Comparison of ENCODE assay signal across 9 mouse cellular contexts in genomic region chr4:152072121-152072601, GRCm38 (mm10). TPM values are rescaled to one million over a fixed set of nuclear protein-coding genes. Genes with fewer than 3 reads are reported as not detected.
DNase-seq lines count a peak whose midpoint lies in the region; ATAC-seq and TF ChIP-seq lines count a peak whose summit lies in the region.
"Had no signal": no experiment of that assay in that cellular context is flagged by ENCODE, and none has a peak within 500 bp of the region (broad histone marks: within the 10 kb centered on the region; RNA-seq: fewer than 3 reads in every experiment).

TSS of gene Plekhg5 (plus strand) at chr4:152072498.

- H3K36me3 ChIP-seq in kidney, adult 2 months (ENCODE audit: control insufficient read depth, insufficient read depth, low read length) = no peaks in the 10 kb centered on the region
- H3K36me3 ChIP-seq in hindbrain, embryonic 16.5 days (ENCODE audit: control insufficient read depth, insufficient read depth, low read length) = no peaks in the 10 kb centered on the region
- H3K36me3 ChIP-seq in limb, embryonic 15.5 days = no peaks in the 10 kb centered on the region
- H3K36me3 ChIP-seq in stomach, postnatal 0 days (ENCODE audit: control insufficient read depth, insufficient read depth, low read length) = no peaks in the 10 kb centered on the region
- H3K36me3 ChIP-seq: liver, embryonic 15.5 days had no signal

- no peak for TF ChIP-seq POLR2A in kidney, adult 2 months (IDR thresholded peaks at IDR 0.05; ENCODE audit: low read depth, low read length)

- H3K27me3 ChIP-seq in kidney, adult 2 months (replicated peaks; ENCODE audit: control insufficient read depth, insufficient read depth, low read length) = no peaks in the 10 kb centered on the region
- no peaks in the 10 kb centered on the region for H3K27me3 ChIP-seq in hindbrain, embryonic 16.5 days (replicated peaks; ENCODE audit: control insufficient read depth, insufficient read depth, low read length)
- no peaks in the 10 kb centered on the region for H3K27me3 ChIP-seq in limb, embryonic 15.5 days
- no peaks in the 10 kb centered on the region for H3K27me3 ChIP-seq in stomach, postnatal 0 days (ENCODE audit: control insufficient read depth, insufficient read depth, low read length)

- ATAC-seq in hindbrain, embryonic 16.5 days = peak; percentile 69; the same call in 1 of the 2 replicates
- ATAC-seq in limb, embryonic 15.5 days (ENCODE audit: insufficient number of reproducible peaks, low FRiP score, low TSS enrichment, low read depth) = 0 out of 2 replicates have a peak, but pooled peaks have one; percentile 50
- peak; percentile 28; the same call in 1 of the 2 replicates for ATAC-seq in stomach, postnatal 0 days (ENCODE audit: low FRiP score, low TSS enrichment)

- no peaks in the 10 kb centered on the region for H3K9me3 ChIP-seq in hindbrain, embryonic 16.5 days (ENCODE audit: control insufficient read depth, low read length)
- H3K9me3 ChIP-seq in limb, embryonic 15.5 days = no peaks in the 10 kb centered on the region
- H3K9me3 ChIP-seq in stomach, postnatal 0 days (ENCODE audit: control insufficient read depth, low read length) = no peaks in the 10 kb centered on the region
- H3K9me3 ChIP-seq: liver, embryonic 15.5 days had no signal

- WGBS in kidney, adult 2 months = 45% methylated on average over 10 of the region's 10 CpGs
- WGBS in hindbrain, embryonic 16.5 days = 55% methylated on average over 10 of the region's 10 CpGs
- WGBS in limb, embryonic 15.5 days = 64% methylated on average over 10 of the region's 10 CpGs
- WGBS in stomach, postnatal 0 days = 31% methylated on average over 10 of the region's 10 CpGs

- TF ChIP-seq EP300 in stomach, postnatal 0 days (optimal IDR thresholded peaks at IDR 0.05) = no peak

- no peaks in the 10 kb centered on the region; the same call in 1 of the 2 replicates for H3K4me1 ChIP-seq in kidney, adult 2 months (ENCODE audit: control insufficient read depth, insufficient read depth, low read length)
- H3K4me1 ChIP-seq in hindbrain, embryonic 16.5 days (ENCODE audit: control insufficient read depth, insufficient read depth, low read depth, low read length) = peaks cover 12% of the 10 kb centered on the region; the same call in 1 of the 2 replicates
- H3K4me1 ChIP-seq in limb, embryonic 15.5 days = peaks cover 37% of the 10 kb centered on the region
- no peaks in the 10 kb centered on the region for H3K4me1 ChIP-seq in stomach, postnatal 0 days (replicated peaks; ENCODE audit: control insufficient read depth, insufficient read depth)

- H3K4me2 ChIP-seq in hindbrain, embryonic 16.5 days (ENCODE audit: low read length) = no peak within 1 kb of the TSS
- H3K4me2 ChIP-seq in limb, embryonic 15.5 days = 0 out of 2 replicates have a peak within 1 kb of the TSS, but pooled peaks have one; percentile 14
- H3K4me2 ChIP-seq in stomach, postnatal 0 days (replicated peaks; ENCODE audit: low read depth) = no peak within 1 kb of the TSS
- H3K4me2 ChIP-seq: liver, embryonic 15.5 days had no signal

- no peak for DNase-seq in kidney, adult 2 months
- DNase-seq in kidney, adult 9 months = no peak
- DNase-seq in R1 (ENCODE audit: low read depth, low spot score) = peak; percentile 69
- peak; percentile 79 for DNase-seq in gastrocnemius, postnatal 25 days
- DNase-seq in stomach, postnatal 0 days (ENCODE audit: low spot score) = no peak
- no peak for DNase-seq in testis, postnatal 10 days (ENCODE audit: low spot score)

- H3K27ac ChIP-seq in kidney, adult 2 months (ENCODE audit: insufficient read depth, low read depth, low read length) = no peak within 1 kb of the TSS
- no peak within 1 kb of the TSS; the same call in 1 of the 2 replicates for H3K27ac ChIP-seq in hindbrain, embryonic 16.5 days (ENCODE audit: low read depth, low read length)
- H3K27ac ChIP-seq in limb, embryonic 15.5 days = peak within 1 kb of the TSS; percentile 67
- H3K27ac ChIP-seq in stomach, postnatal 0 days (replicated peaks) = no peak within 1 kb of the TSS
- H3K27ac ChIP-seq: liver, embryonic 15.5 days had no signal

- TF ChIP-seq CTCF in kidney, adult 2 months (conservative IDR thresholded peaks at IDR 0.05; ENCODE audit: insufficient read depth, insufficient read length, low read depth, low read length) = no peak
- TF ChIP-seq CTCF in stomach, postnatal 0 days (IDR thresholded peaks at IDR 0.05; ENCODE audit: low read depth) = no peak

- H3K4me3 ChIP-seq in kidney, adult 2 months (ENCODE audit: insufficient read depth, low read depth, low read length) = no peak within 1 kb of the TSS
- no peak within 1 kb of the TSS for H3K4me3 ChIP-seq in hindbrain, embryonic 16.5 days (ENCODE audit: low read length)
- no peak within 1 kb of the TSS for H3K4me3 ChIP-seq in limb, embryonic 15.5 days
- no peak within 1 kb of the TSS for H3K4me3 ChIP-seq in stomach, postnatal 0 days (ENCODE audit: low read depth, low read length)
- H3K4me3 ChIP-seq: liver, embryonic 15.5 days had no signal

- H3K9ac ChIP-seq in hindbrain, embryonic 16.5 days (ENCODE audit: low read depth, low read length) = no peak within 1 kb of the TSS
- no peak within 1 kb of the TSS for H3K9ac ChIP-seq in limb, embryonic 15.5 days
- no peak within 1 kb of the TSS for H3K9ac ChIP-seq in stomach, postnatal 0 days (ENCODE audit: low read length)
- H3K9ac ChIP-seq: liver, embryonic 15.5 days had no signal

RNA-seq across cellular contexts. Expression of gene Plekhg5, which starts in this region (rescaled TPM):
- 22.2 and 23.6 TPM in 2 replicates for polyA plus RNA-seq in kidney, adult 2 months (2012; rRNA removed)
- 1 to 10 TPM; 5.0 to 6.5 TPM for total RNA-seq in gastrocnemius, postnatal 25 days (2021)
- polyA plus RNA-seq in hindbrain, embryonic 16.5 days (2015; fragmentation: Nextera tagmentation; extraction: Ambion mirVana) = 13.8 and 16.4 TPM in 2 replicates
- 17.1 and 18.5 TPM in 2 replicates for polyA plus RNA-seq in limb, embryonic 15.5 days (2015; fragmentation: Nextera tagmentation; extraction: Ambion mirVana)
- 6.4 and 7.5 TPM in 2 replicates for polyA plus RNA-seq in stomach, postnatal 0 days (2015; fragmentation: Nextera tagmentation; extraction: Ambion mirVana)

Comparison
In these comparisons a context has a peak if more than half of its experiments do, and no peak if none do; other contexts are left out.
1. DNase-seq: peak in R1 (single experiment) and gastrocnemius, postnatal 25 days (single experiment); none in kidney, adult 2 months (single experiment), kidney, adult 9 months (single experiment), stomach, postnatal 0 days (single experiment) and testis, postnatal 10 days (single experiment).
2. Peak in every context shown above with its lines, with median percentiles within 50 percentile points of each other: ATAC-seq.